Mouse (Mus musculus) kidney, postnatal 0 days (tissue): ENCODE results near the gene Tekt2. TPM values are rescaled to one million over a fixed set of nuclear protein-coding genes. Genes with fewer than 3 reads are reported as not detected.

Source experiments
- ATAC-seq: fragments of 200-750 bp; cut with Nextera tagmentation; replicated peaks from 2 replicates; pipeline ENCODE4 v1.8.0; 2017; ENCODE audit warnings: low read depth, moderate number of reproducible peaks, moderate TSS enrichment, moderate library complexity; ENCODE audit not compliant: low FRiP score
- DNase-seq: peaks from one replicate; pipeline ENCODE4 v3.0.0-alpha.2; 2016; ENCODE audit warnings: low spot score
- H3K27ac ChIP-seq: fragments of 300-500 bp; sonication (generic); 2 replicates; pipeline ENCODE4 v1.5.1; 2014; ENCODE audit warnings: mild to moderate bottlenecking
- H3K27me3 ChIP-seq: fragments of 300-500 bp; sonication (generic); 2 replicates; pipeline ENCODE4 v1.6.1; 2014; ENCODE audit warnings: low read length, mixed read lengths; ENCODE audit not compliant: insufficient read depth
- H3K36me3 ChIP-seq: fragments of 300-500 bp; sonication (generic); 2 replicates; pipeline ENCODE4 v1.6.1; 2014; ENCODE audit warnings: low read length, mixed read lengths; ENCODE audit not compliant: insufficient read depth
- H3K4me1 ChIP-seq: fragments of 300-500 bp; sonication (generic); replicated peaks from 2 replicates; pipeline ENCODE4 v1.6.1; 2014; ENCODE audit warnings: antibody characterized with exemption, low read length, mixed read lengths; ENCODE audit not compliant: insufficient read depth
- H3K4me2 ChIP-seq: fragments of 300-500 bp; sonication (generic); 2 replicates; pipeline ENCODE4 v1.6.1; 2014; ENCODE audit warnings: mild to moderate bottlenecking, low read length, moderate library complexity, mixed read lengths
- H3K4me3 ChIP-seq: fragments of 300-500 bp; sonication (generic); replicated peaks from 2 replicates; pipeline ENCODE4 v1.5.1; 2014; ENCODE audit warnings: low read depth, low read length
- H3K9ac ChIP-seq: fragments of 300-500 bp; sonication (generic); 2 replicates; pipeline ENCODE4 v1.6.1; 2014; ENCODE audit warnings: low read depth, low read length
- H3K9me3 ChIP-seq: fragments of 300-500 bp; sonication (generic); replicated peaks from 2 replicates; pipeline ENCODE4 v1.6.1; 2016; ENCODE audit warnings: low read length, inconsistent platforms, mixed read lengths
- CTCF ChIP-seq: IDR thresholded peaks from 2 replicates; pipeline ENCODE4 v1.5.1; 2016; ENCODE audit warnings: antibody characterized with exemption, low read depth, mild to moderate bottlenecking, moderate library complexity
- WGBS: fragments of 180-500 bp; shearing (Covaris S2); extraction: QIAGEN DNeasy Blood & Tissue Kit; methylation state at CpG from one replicate; pipeline ENCODE4 v1.1.7; 2014; 5-methylcytosine and 5-hydroxymethylcytosine counted together
- polyA plus RNA-seq: library from polyadenylated mRNA; unstranded; fragments of >200 nt; fragmentation: Nextera tagmentation; extraction: Ambion mirVana; gene quantifications from 2 replicates; pipeline ENCODE4 v1.2.1, GENCODE M21; 2015

Gene Tekt2
- polyA plus RNA-seq, 1 experiment from 2014 or later = 2.1 TPM

- Histone ChIP-seq H3K27me3 (no peaks in the 10 kb centered on the region), H3K9me3 (no peaks in the 10 kb centered on the region), H3K9ac (no peak overlapping the region), H3K4me3 (no peak overlapping the region), H3K36me3 (no peaks in the 10 kb centered on the region), H3K27ac (no peak overlapping the region), H3K4me1 (peaks cover 10% of the 10 kb centered on the region; the same call in 1 of the 2 replicates), H3K4me2 (no peak overlapping the region)
- DNase-seq (no peak), ATAC-seq (no peak)
- 79% methylated on average over 7 of the region's 7 CpGs for WGBS
- no peak for TF ChIP-seq CTCF
These were observed 15.1 kb downstream of the Tekt2 start for GRCm38 (mm10) chr4:126310344-126310743.

- ATAC-seq (peak; percentile 46), DNase-seq (peak; percentile 91)
- no peaks in the 10 kb centered on the region for H3K27me3 ChIP-seq
- TF ChIP-seq CTCF = peak; percentile 85
- no peaks in the 10 kb centered on the region for H3K9me3 ChIP-seq
- no peak overlapping the region for H3K4me3 ChIP-seq
- H3K27ac ChIP-seq = no peak overlapping the region
- no peak overlapping the region for H3K9ac ChIP-seq
- peaks cover 9% of the 10 kb centered on the region; the same call in 1 of the 2 replicates for H3K4me1 ChIP-seq
- H3K4me2 ChIP-seq = peak overlapping the region; percentile 43
- H3K36me3 ChIP-seq = no peaks in the 10 kb centered on the region
- WGBS = 3% methylated on average over 7 of the region's 7 CpGs
These were observed 15.6 kb downstream of the Tekt2 start for GRCm38 (mm10) chr4:126309922-126310309.

- Histone ChIP-seq H3K9ac (no peak overlapping the region), H3K4me2 (peak overlapping the region; percentile 43), H3K4me3 (no peak overlapping the region), H3K4me1 (0 out of 2 replicates have a peak, but pooled peaks cover 5% of the 10 kb centered on the region), H3K27ac (no peak overlapping the region), H3K9me3 (no peaks in the 10 kb centered on the region), H3K27me3 (no peaks in the 10 kb centered on the region), H3K36me3 (no peaks in the 10 kb centered on the region)
- 16% methylated on average over 20 of the region's 20 CpGs for WGBS
- DNase-seq (no peak), ATAC-seq (peak; percentile 22)
- no peak; the same call in 1 of the 2 replicates for TF ChIP-seq CTCF
These were observed 16.1 kb downstream of the Tekt2 start for GRCm38 (mm10) chr4:126309211-126309921.

- ATAC-seq (no peak), DNase-seq (peak; percentile 11)
- Histone ChIP-seq H3K4me3 (no peak overlapping the region), H3K27me3 (no peaks in the 10 kb centered on the region), H3K4me1 (0 out of 2 replicates have a peak, but pooled peaks cover 5% of the 10 kb centered on the region), H3K4me2 (no peak overlapping the region), H3K9ac (no peak overlapping the region), H3K9me3 (no peaks in the 10 kb centered on the region), H3K36me3 (no peaks in the 10 kb centered on the region), H3K27ac (no peak overlapping the region)
- WGBS = 2% methylated on average over 2 of the region's 2 CpGs
- no peak for TF ChIP-seq CTCF
These were observed 18.7 kb downstream of the Tekt2 start for GRCm38 (mm10) chr4:126306827-126307226.

- ATAC-seq = no peak
- Histone ChIP-seq H3K4me2 (no peak overlapping the region), H3K4me3 (no peak overlapping the region), H3K9me3 (no peaks in the 10 kb centered on the region), H3K27ac (no peak overlapping the region), H3K36me3 (no peaks in the 10 kb centered on the region), H3K27me3 (no peaks in the 10 kb centered on the region), H3K4me1 (peaks cover 11% of the 10 kb centered on the region), H3K9ac (no peak overlapping the region)
- TF ChIP-seq CTCF = peak; percentile 22
- 84% methylated on average over 6 of the region's 6 CpGs for WGBS
- no peak for DNase-seq
These were observed 19.4 kb downstream of the Tekt2 start for GRCm38 (mm10) chr4:126306058-126306457.

- H3K27ac ChIP-seq = no peak overlapping the region
- H3K27me3 ChIP-seq = 0 out of 2 replicates have a peak, but pooled peaks cover 4% of the 10 kb centered on the region
- 95% methylated on average over 1 of the region's 1 CpGs for WGBS
- H3K4me2 ChIP-seq = no peak overlapping the region
- DNase-seq = no peak
- H3K9ac ChIP-seq = no peak overlapping the region
- ATAC-seq = no peak
- no peak for TF ChIP-seq CTCF
- H3K4me3 ChIP-seq = no peak overlapping the region
- H3K9me3 ChIP-seq = no peaks in the 10 kb centered on the region
- peaks cover 17% of the 10 kb centered on the region for H3K4me1 ChIP-seq
- no peaks in the 10 kb centered on the region for H3K36me3 ChIP-seq
These were observed 20.1 kb downstream of the Tekt2 start for GRCm38 (mm10) chr4:126305428-126305827.
